Mouse (Mus musculus) adrenal gland, postnatal 10 days (tissue): ENCODE results near the gene Prss56. TPM values are rescaled to one million over a fixed set of nuclear protein-coding genes. Genes with fewer than 3 reads are reported as not detected.

Experiments
- DNase-seq: peaks from one replicate; pipeline ENCODE4 v3.0.0; 2021; ENCODE audit warnings: mixed read lengths
- total RNA-seq, 2 experiments: library from RNA; stranded (reverse); gene quantifications; 2 replicates each; pipeline ENCODE4 v1.2.3; 2021

The Prss56 gene
- total RNA-seq, 2 experiments from 2014 or later, result not detected

DNA sequence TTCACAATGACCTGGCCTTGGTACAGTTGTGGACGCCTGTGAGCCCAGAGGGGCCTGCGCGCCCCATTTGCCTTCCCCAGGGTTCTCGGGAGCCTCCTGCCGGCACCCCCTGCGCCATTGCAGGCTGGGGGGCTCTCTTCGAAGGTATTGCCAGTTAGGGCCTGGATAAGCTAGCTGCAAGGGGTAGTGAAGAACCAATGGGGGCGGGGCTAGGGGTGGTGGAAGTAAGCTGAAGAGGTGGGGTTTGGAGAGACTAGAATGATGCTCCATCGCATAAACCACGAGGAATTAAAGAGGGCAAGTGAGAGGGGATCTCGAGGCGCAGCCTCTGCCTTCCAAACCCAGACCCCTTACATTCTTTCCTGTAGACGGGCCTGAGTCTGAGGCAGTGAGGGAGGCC lies 2.4 kb downstream of the Prss56 start:
- no peak for DNase-seq

GRCm38 (mm10) chr1:87186261-87187036 lies 3.3 kb downstream of the Prss56 start:
- no peak for DNase-seq

- DNase-seq, result peak; percentile 88
These were observed 3.9 kb downstream of the Prss56 start for GRCm38 (mm10) chr1:87187037-87187355.

DNA sequence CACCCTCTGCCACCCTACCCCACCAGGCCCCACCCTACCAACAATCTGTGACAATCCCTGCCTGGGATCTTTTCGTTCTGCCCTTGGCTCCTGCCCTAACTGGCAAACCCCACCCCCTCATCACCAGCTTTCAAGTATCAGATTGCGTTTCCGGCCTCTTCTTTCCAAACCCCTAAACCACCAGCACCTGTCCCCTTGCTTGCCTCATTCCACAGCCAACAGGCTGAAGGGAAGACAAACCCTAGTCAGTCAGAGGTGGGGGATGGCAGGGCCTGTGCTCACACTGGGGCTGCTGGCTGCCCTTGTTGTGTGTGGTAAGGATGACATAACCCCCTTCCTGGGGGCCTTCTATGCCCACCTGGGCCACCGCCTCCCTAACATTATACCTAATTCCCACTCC lies 7.3 kb downstream of the Prss56 start, which contains the start of gene Chrnd:
Gene Chrnd (plus strand): TSS at position 179 of the 400 bp plus-strand sequence.
- no peak for DNase-seq

GRCm38 (mm10) chr1:87197296-87197695 lies 14.2 kb downstream of the Prss56 start:
- no peak for DNase-seq

DNA sequence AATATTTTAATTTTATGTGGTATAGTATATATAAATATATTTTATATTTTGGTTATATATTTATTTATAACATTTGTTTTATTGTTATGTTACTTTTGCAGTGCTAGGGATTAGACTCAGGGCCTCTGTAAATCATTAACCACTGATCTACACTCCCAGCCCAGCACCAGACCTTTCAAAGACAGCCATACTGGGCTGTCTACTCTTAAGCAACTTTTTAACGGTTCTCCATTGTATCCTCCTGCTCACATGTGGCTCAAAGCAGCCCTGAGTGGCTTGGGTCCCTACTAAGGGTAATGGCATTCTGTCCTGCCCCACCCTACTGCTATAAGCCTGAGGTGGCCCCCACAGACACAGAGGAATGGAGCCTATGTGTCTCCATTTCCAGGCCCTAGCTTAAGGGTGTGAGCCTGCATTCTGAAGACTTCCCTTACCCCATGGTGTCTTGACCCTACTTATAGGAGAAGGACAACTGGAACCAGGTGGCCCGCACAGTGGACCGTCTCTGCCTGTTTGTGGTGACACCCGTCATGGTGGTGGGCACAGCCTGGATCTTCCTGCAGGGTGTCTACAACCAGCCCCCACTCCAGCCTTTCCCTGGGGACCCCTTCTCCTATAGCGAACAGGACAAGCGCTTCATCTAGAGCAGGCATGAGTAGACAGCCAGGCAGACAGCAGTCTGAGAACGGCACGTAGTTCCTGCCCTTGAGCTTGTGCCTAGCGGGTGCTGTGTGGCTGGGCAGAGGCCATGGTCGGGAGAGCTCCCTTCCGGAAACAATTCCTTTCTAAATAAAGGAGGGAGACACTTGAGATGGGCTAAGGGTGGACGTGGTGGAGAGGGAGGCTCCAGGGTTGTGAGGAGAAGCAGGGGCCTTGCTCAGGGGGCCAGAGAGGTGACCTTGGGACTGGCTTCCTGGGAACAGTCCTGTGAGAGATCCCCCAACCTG lies 15.3 kb downstream of the Prss56 start:
- DNase-seq, result no peak

DNA sequence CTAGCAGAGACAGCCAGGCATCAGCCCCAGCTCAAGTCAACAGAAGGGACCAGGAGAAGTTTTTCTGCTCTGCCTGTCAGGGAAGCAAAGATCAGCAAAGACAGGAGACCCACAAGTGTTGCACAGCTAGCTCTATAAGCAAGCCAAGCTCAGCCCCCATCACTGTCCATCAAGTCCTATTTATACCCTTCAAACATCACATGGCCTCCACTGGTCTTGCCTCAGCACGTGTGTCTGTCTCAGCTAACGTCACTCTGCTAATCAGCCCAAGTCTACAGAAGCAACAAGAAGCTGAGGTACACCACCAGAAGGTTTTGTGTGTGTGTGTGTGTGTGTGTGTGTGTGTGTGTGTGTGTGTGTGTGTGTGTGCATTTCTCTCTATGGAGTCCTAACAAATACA lies 17.7 kb downstream of the Prss56 start:
- no peak for DNase-seq

GRCm38 (mm10) chr1:87201848-87202247 lies 18.7 kb downstream of the Prss56 start:
- no peak for DNase-seq

DNA sequence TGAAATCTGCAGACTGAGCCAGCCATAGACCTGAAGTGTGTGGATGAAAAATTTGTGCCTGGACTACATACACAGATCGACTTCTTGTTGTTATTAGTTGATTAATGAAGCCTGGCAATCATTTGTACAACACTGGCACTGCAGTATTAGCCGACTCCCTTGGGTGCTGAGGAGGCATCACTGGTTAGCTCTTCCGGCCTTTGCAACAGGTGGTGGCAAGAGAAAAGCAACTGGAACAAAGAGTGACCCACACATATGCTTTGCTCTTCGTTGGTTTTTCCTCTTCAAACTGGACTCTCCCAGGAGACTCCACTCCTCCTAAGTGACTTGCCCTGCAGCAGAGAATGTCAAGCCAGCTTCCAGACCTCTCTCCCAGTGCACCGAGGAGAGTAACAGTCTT lies 20.7 kb downstream of the Prss56 start:
- no peak for DNase-seq

- DNase-seq, result no peak
These were observed 21.4 kb downstream of the Prss56 start, which contains the start of gene Chrng for GRCm38 (mm10) chr1:87204465-87204864. TSS of gene Chrng (plus strand) at chr1:87204657.

DNA sequence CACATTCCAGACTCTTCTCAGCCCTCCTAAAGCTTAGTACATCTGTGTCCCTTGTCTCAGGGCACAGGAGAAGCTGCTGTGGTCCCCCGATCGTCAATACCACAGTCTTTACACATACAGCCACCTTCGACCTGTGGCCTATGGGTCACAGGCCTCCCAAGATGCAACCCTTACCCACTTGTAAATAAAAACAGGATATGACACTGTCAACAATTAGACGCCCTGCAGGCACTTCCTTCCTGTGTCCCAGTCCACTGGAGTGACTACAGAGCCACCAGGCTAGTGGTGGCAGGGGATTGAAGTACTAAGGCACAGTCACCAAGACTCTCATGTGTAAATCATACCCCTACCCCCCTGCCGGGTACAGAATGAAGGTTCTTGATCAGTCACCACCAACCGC lies 21.9 kb downstream of the Prss56 start:
- DNase-seq, result no peak

GRCm38 (mm10) chr1:87205502-87205901 lies 22.4 kb downstream of the Prss56 start:
- DNase-seq, result no peak

GRCm38 (mm10) chr1:87206339-87206738 lies 23.2 kb downstream of the Prss56 start:
- no peak for DNase-seq

- DNase-seq, result no peak
These were observed 28.3 kb downstream of the Prss56 start for GRCm38 (mm10) chr1:87211431-87211830.

GRCm38 (mm10) chr1:87213735-87214704 lies 30.9 kb downstream of the Prss56 start, which contains the start of gene Eif4e2:
TSS of gene Eif4e2 (plus strand) at chr1:87213914.
- peak; percentile 97 for DNase-seq

DNA sequence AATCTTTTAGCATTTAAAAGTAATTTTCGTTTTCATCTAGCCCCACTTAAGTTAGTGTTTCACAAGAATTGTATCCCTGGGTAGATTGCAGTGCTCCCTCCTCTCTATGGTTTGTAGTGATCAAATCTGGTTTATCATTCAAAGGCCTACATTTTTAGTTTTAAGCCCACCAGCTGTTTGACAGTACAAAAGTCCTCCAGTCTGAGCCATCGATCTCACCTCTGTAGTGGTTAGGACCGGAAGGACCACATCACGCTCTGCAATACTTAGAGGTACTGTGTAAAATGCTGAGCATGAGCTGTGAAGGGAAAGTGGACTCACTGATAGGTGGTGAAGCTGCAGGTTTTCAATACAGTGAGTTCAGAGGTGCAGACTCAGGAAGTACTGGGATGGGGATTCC lies 31.6 kb downstream of the Prss56 start:
- no peak for DNase-seq

- DNase-seq, result no peak
These were observed 34.8 kb downstream of the Prss56 start for GRCm38 (mm10) chr1:87217938-87218337.

GRCm38 (mm10) chr1:87225739-87226138 lies 42.6 kb downstream of the Prss56 start:
- no peak for DNase-seq

- no peak for DNase-seq
These were observed 43.5 kb downstream of the Prss56 start for GRCm38 (mm10) chr1:87226409-87227159.

GRCm38 (mm10) chr1:87227160-87227550 lies 44.0 kb downstream of the Prss56 start:
- no peak for DNase-seq

- DNase-seq, result no peak
These were observed 47.5 kb downstream of the Prss56 start for GRCm38 (mm10) chr1:87230606-87231005.
